Mouse (Mus musculus) CH12.LX (cell line): ENCODE measurements at regions not wholly inside any gene's neighbourhood (a gene's known extent, or its start where the extent isn't known, plus 50 kb on each side); places are given as distances from the start of the nearest gene placed in this dataset.

ENCODE experiments used
- DNase-seq: peaks from one replicate; pipeline ENCODE4 v3.0.0-alpha.2; 2013; ENCODE audit errors: extremely low read depth
- H3K27ac ChIP-seq: 2 replicates; pipeline ENCODE4 v1.5.1; 2012; ENCODE audit warnings: low read depth, mild to moderate bottlenecking, control low read depth, moderate library complexity; ENCODE audit not compliant: insufficient read depth
- H3K27me3 ChIP-seq: replicated peaks from 2 replicates; pipeline ENCODE3; 2012; ENCODE audit warnings: inconsistent platforms
- H3K36me3 ChIP-seq, 2 experiments: replicated peaks in 1 of 2; 2 replicates each; pipeline versions ENCODE3 to v1.6.1; 2012; ENCODE audit warnings: inconsistent platforms in 1 of 2, low read length in 1 of 2, mild to moderate bottlenecking in 1 of 2, mixed read lengths in 1 of 2, moderate library complexity in 1 of 2; ENCODE audit not compliant: control insufficient read depth in 1 of 2, insufficient read depth in 1 of 2
- H3K4me1 ChIP-seq, 2 experiments: 2 replicates each; pipeline ENCODE4 v1.6.1; 2012; ENCODE audit warnings: inconsistent platforms in 1 of 2, moderate library complexity in 1 of 2; ENCODE audit not compliant: insufficient read depth in 2 of 2, control insufficient read depth in 1 of 2
- H3K4me2 ChIP-seq: 2 replicates; pipeline ENCODE4 v1.6.1; 2012; ENCODE audit warnings: low read depth, mild to moderate bottlenecking, control low read depth; ENCODE audit not compliant: poor library complexity, insufficient read depth, severe bottlenecking
- H3K4me3 ChIP-seq, 3 experiments: fragments of 150-350 bp in 1 of 3; sonication (generic) in 1 of 3; replicated peaks in 1 of 3; 2 replicates each; pipeline versions ENCODE3 to v1.5.1; 2011 to 2012; ENCODE audit warnings: low read depth in 2 of 3, low read length in 2 of 3, mild to moderate bottlenecking in 2 of 3, moderate library complexity in 2 of 3, control low read depth in 1 of 3, improper control_type of control experiment in 1 of 3, inconsistent platforms in 1 of 3, mixed read lengths in 1 of 3; ENCODE audit not compliant: poor library complexity in 1 of 3
- H3K79me2 ChIP-seq: replicated peaks from 2 replicates; pipeline ENCODE4 v1.6.1; 2012; ENCODE audit warnings: mild to moderate bottlenecking, moderate library complexity; ENCODE audit not compliant: control insufficient read depth, poor library complexity, insufficient read depth, severe bottlenecking; ENCODE audit errors: extremely low read depth
- H3K9ac ChIP-seq: 2 replicates; pipeline ENCODE4 v1.6.1; 2012; ENCODE audit warnings: low read depth, mild to moderate bottlenecking, control low read depth, moderate library complexity; ENCODE audit not compliant: insufficient read depth
- H3K9me3 ChIP-seq: replicated peaks from 2 replicates; pipeline ENCODE3; 2012; ENCODE audit warnings: low read length, inconsistent platforms, mixed read lengths
- CHD1 ChIP-seq: IDR thresholded peaks from 2 replicates; pipeline ENCODE4 v1.6.1; 2012; ENCODE audit warnings: low read depth, low read length, improper control_type of control experiment, inconsistent platforms
- CHD2 ChIP-seq: IDR thresholded peaks from 2 replicates; pipeline ENCODE4 v1.6.1; 2011; ENCODE audit warnings: low read length, improper control_type of control experiment
- ELF1 ChIP-seq: IDR thresholded peaks from 2 replicates; pipeline ENCODE4 v1.6.1; 2014; ENCODE audit warnings: low read depth, mild to moderate bottlenecking, inconsistent platforms, low read length, improper control_type of control experiment
- EP300 ChIP-seq: IDR thresholded peaks from 2 replicates; pipeline ENCODE4 v1.6.1; 2011; ENCODE audit warnings: low read length, improper control_type of control experiment
- ETS1 ChIP-seq: conservative IDR thresholded peaks from 2 replicates; pipeline ENCODE4 v1.6.1; 2012; ENCODE audit warnings: low read depth, mild to moderate bottlenecking, inconsistent platforms, low read length, improper control_type of control experiment, moderate library complexity
- GABPA ChIP-seq: IDR thresholded peaks from 2 replicates; pipeline ENCODE4 v1.6.1; 2012; ENCODE audit warnings: low read depth, low read length, improper control_type of control experiment, inconsistent platforms; ENCODE audit not compliant: insufficient replicate concordance
- JUND ChIP-seq: conservative IDR thresholded peaks from 2 replicates; pipeline ENCODE4 v1.6.1; 2011; ENCODE audit warnings: low read depth, low read length, improper control_type of control experiment
- MAFK ChIP-seq: IDR thresholded peaks from 2 replicates; pipeline ENCODE4 v1.6.1; 2011; ENCODE audit warnings: low read length, improper control_type of control experiment; ENCODE audit not compliant: insufficient replicate concordance
- MAZ ChIP-seq: IDR thresholded peaks from 2 replicates; pipeline ENCODE4 v1.6.1; 2012; ENCODE audit warnings: low read depth, mild to moderate bottlenecking, inconsistent platforms, low read length, improper control_type of control experiment, moderate library complexity
- MEF2A ChIP-seq: IDR thresholded peaks from 2 replicates; pipeline ENCODE4 v1.6.1; 2014; ENCODE audit warnings: low read depth, mild to moderate bottlenecking, inconsistent platforms, low read length, improper control_type of control experiment, borderline replicate concordance
- MXI1 ChIP-seq: IDR thresholded peaks from 2 replicates; pipeline ENCODE4 v1.6.1; 2011; ENCODE audit warnings: mild to moderate bottlenecking, low read depth, low read length, improper control_type of control experiment
- POLR2A ChIP-seq: IDR thresholded peaks from 2 replicates; pipeline ENCODE4 v1.6.1; 2011; ENCODE audit warnings: low read depth, mild to moderate bottlenecking, improper control_type of control experiment, low read length
- POLR2AphosphoS2 ChIP-seq: IDR thresholded peaks from 2 replicates; pipeline ENCODE4 v1.6.1; 2011; ENCODE audit warnings: low read depth, low read length, improper control_type of control experiment
- SMC3 ChIP-seq: IDR thresholded peaks from 2 replicates; pipeline ENCODE4 v1.6.1; 2011; ENCODE audit warnings: low read depth, low read length, improper control_type of control experiment
- TBP ChIP-seq: conservative IDR thresholded peaks from 2 replicates; pipeline ENCODE4 v1.6.1; 2011; ENCODE audit warnings: low read depth, low read length, improper control_type of control experiment
- USF1 ChIP-seq: IDR thresholded peaks from 2 replicates; pipeline ENCODE4 v1.6.1; 2014; ENCODE audit warnings: low read depth, mild to moderate bottlenecking, inconsistent platforms, low read length, improper control_type of control experiment
- USF2 ChIP-seq: conservative IDR thresholded peaks from 2 replicates; pipeline ENCODE4 v1.6.1; 2011; ENCODE audit warnings: low read depth, low read length, improper control_type of control experiment
- ZNF384 ChIP-seq: IDR thresholded peaks from 2 replicates; pipeline ENCODE4 v1.6.1; 2012; ENCODE audit warnings: low read depth, low read length, improper control_type of control experiment, inconsistent platforms
- dilution Hi-C: fragments of 300-500 bp; cut with MboI; formaldehyde crosslinking; loops from 2 replicates; pipeline ENCODE4 v1.14.3; 2020; ENCODE audit warnings: low sequenced_read_pairs; ENCODE audit not compliant: extremely low pct_unique_long_range_greater_than_20kb, extremely low pct_ligation_motif_present
- in situ Hi-C: fragments of 300-500 bp; cut with MboI; formaldehyde crosslinking; loops from 3 replicates; pipeline ENCODE4 v1.14.3; 2019; ENCODE audit warnings: low sequenced_read_pairs, low pct_ligation_motif_present, low pct_unique_long_range_greater_than_20kb, mixed read lengths

GRCm38 (mm10) chr9:120853032-120853597, 75.9 kb upstream of the Ctnnb1 start:
- no peaks in the 10 kb centered on the region for H3K79me2 ChIP-seq
- H3K27ac ChIP-seq, result no peak overlapping the region
- H3K4me1 ChIP-seq, result no peaks in the 10 kb centered on the region
- TF ChIP-seq ZNF384 (no peak), CHD2 (no peak), MAZ (no peak), JUND (no peak), POLR2AphosphoS2 (no peak), CHD1 (no peak), ELF1 (no peak)
- H3K36me3 ChIP-seq, result no peaks in the 10 kb centered on the region
- H3K4me2 ChIP-seq, result no peak overlapping the region
- H3K4me3 ChIP-seq, result no peak overlapping the region
- dilution Hi-C loops (no loop called here), in situ Hi-C loops (no loop called here)
- no peaks in the 10 kb centered on the region for H3K27me3 ChIP-seq
- H3K9me3 ChIP-seq, result no peaks in the 10 kb centered on the region
- no peak overlapping the region for H3K9ac ChIP-seq
- DNase-seq, result no peak

GRCm38 (mm10) chr9:120854351-120854750, 74.7 kb upstream of the Ctnnb1 start:
- no peaks in the 10 kb centered on the region for H3K4me1 ChIP-seq
- TF ChIP-seq MEF2A (no peak), USF1 (no peak), TBP (no peak), GABPA (no peak), ZNF384 (no peak), USF2 (no peak), MAFK (no peak), SMC3 (no peak), ETS1 (no peak), EP300 (no peak), MXI1 (no peak), POLR2A (no peak)

More at GRCm38 (mm10) chr9:120854351-120854750, 74.7 kb upstream of the Ctnnb1 start:
- Histone ChIP-seq H3K27me3 (no peaks in the 10 kb centered on the region), H3K36me3 (no peaks in the 10 kb centered on the region), H3K4me3 (no peak overlapping the region), H3K27ac (no peak overlapping the region), H3K9me3 (no peaks in the 10 kb centered on the region), H3K79me2 (no peaks in the 10 kb centered on the region), H3K9ac (no peak overlapping the region), H3K4me2 (no peak overlapping the region)
- in situ Hi-C loops, result no loop called here
- DNase-seq, result no peak
- dilution Hi-C loops, result no loop called here
